Mouse (Mus musculus) C2C12 (cell line): ENCODE measurements around the gene Akr1b10.

Experiments used
- CEBPB ChIP-seq: IDR thresholded peaks from one replicate; pipeline ENCODE4 v1.6.1; 2011; ENCODE audit warnings: low read depth, mild to moderate bottlenecking, control low read depth, moderate library complexity
- CTCF ChIP-seq: IDR thresholded peaks from one replicate; pipeline ENCODE4 v1.5.1; 2011; ENCODE audit not compliant: control insufficient read depth, insufficient read depth, insufficient read length
- MAX ChIP-seq: IDR thresholded peaks from one replicate; pipeline ENCODE4 v1.6.1; 2011; ENCODE audit warnings: mild to moderate bottlenecking, control low read depth
- USF1 ChIP-seq: IDR thresholded peaks from one replicate; pipeline ENCODE4 v1.6.1; 2011; ENCODE audit warnings: low read depth, mild to moderate bottlenecking, control low read depth, moderate library complexity

DNA sequence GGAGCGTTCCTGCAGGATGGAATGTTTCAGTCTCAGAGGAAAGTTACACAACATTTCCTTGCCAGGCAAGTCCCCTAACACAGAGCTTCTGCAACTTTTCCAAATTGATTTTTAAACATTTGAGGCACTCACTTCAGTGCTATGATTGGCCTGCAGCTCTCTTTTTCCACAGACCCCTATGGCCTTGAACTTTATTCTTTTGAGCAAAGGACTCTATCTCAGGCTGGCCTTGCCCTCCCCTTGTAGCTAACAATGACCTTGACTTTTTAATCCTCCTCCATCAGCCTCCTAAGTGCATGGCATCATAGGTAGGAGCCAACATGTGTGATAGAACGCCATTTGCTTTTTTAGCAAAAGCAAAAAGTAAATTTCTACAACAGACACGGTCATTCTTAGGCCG is 22.7 kb downstream of the Akr1b10 start:
- TF ChIP-seq CTCF (no peak), CEBPB (no peak), MAX (no peak), USF1 (no peak)
